Mouse (Mus musculus) hindbrain, postnatal 0 days (tissue): ENCODE results near the gene Matn4. TPM values are rescaled to one million over a fixed set of nuclear protein-coding genes. Genes with fewer than 3 reads are reported as not detected.

Experiments used
- ATAC-seq: fragments of 200-750 bp; cut with Nextera tagmentation; 2 replicates; pipeline ENCODE4 v1.8.0; 2017; ENCODE audit warnings: mild to moderate bottlenecking, moderate TSS enrichment, moderate library complexity
- DNase-seq: peaks from one replicate; pipeline ENCODE4 v3.0.0-alpha.2; 2015; ENCODE audit warnings: low spot score
- H3K27ac ChIP-seq: fragments of 300-500 bp; sonication (generic); 2 replicates; pipeline ENCODE4 v1.5.1; 2014; ENCODE audit warnings: mild to moderate bottlenecking
- H3K27me3 ChIP-seq: fragments of 300-500 bp; sonication (generic); 2 replicates; pipeline ENCODE4 v1.6.1; 2014; ENCODE audit warnings: low read length, mixed read lengths; ENCODE audit not compliant: insufficient read depth
- H3K36me3 ChIP-seq: fragments of 300-500 bp; sonication (generic); 2 replicates; pipeline ENCODE4 v1.6.1; 2014; ENCODE audit warnings: low read length, mixed read lengths; ENCODE audit not compliant: insufficient read depth
- H3K4me1 ChIP-seq: fragments of 300-500 bp; sonication (generic); 2 replicates; pipeline ENCODE4 v1.6.1; 2014; ENCODE audit warnings: antibody characterized with exemption, low read length, mixed read lengths; ENCODE audit not compliant: insufficient read depth
- H3K4me2 ChIP-seq: fragments of 300-500 bp; sonication (generic); 2 replicates; pipeline ENCODE4 v1.6.1; 2014; ENCODE audit warnings: low read depth, mild to moderate bottlenecking, low read length, moderate library complexity, mixed read lengths
- H3K4me3 ChIP-seq: fragments of 300-500 bp; sonication (generic); 2 replicates; pipeline ENCODE4 v1.5.1; 2014; ENCODE audit warnings: low read length
- H3K9ac ChIP-seq: fragments of 300-500 bp; sonication (generic); replicated peaks from 2 replicates; pipeline ENCODE4 v1.6.1; 2014; ENCODE audit warnings: mild to moderate bottlenecking, low read length, moderate library complexity, mixed read lengths
- H3K9me3 ChIP-seq: fragments of 300-500 bp; sonication (generic); 2 replicates; pipeline ENCODE4 v1.6.1; 2016; ENCODE audit warnings: low read length, mixed read lengths
- CTCF ChIP-seq: IDR thresholded peaks from 2 replicates; pipeline ENCODE4 v1.5.1; 2016; ENCODE audit warnings: antibody characterized with exemption, control low read depth, low read depth
- WGBS: fragments of 180-500 bp; shearing (Covaris S2); extraction: QIAGEN DNeasy Blood & Tissue Kit; methylation state at CpG from one replicate; pipeline ENCODE4 v1.1.7; 2014; 5-methylcytosine and 5-hydroxymethylcytosine counted together
- polyA plus RNA-seq: library from polyadenylated mRNA; unstranded; fragments of >200 nt; fragmentation: Nextera tagmentation; extraction: Ambion mirVana; gene quantifications from 2 replicates; pipeline ENCODE4 v1.2.1, GENCODE M21; 2015
- total RNA-seq: library from RNA; depleted of rRNA; stranded (reverse); fragments of >200 nt; gene quantifications from 2 replicates; pipeline ENCODE4 v1.2.3, GENCODE M21; 2014

The Matn4 gene
- total and polyA plus RNA-seq, 2 experiments from 2014 or later = 4.7 to 8.2 TPM

GRCm38 (mm10) chr2:164377478-164378426 is 27.2 kb downstream of the Matn4 start:
- H3K9me3 ChIP-seq = no peaks in the 10 kb centered on the region
- ATAC-seq = no peak
- no peak for TF ChIP-seq CTCF
- WGBS = 92% methylated on average over 15 of the region's 15 CpGs
- H3K27me3 ChIP-seq = no peaks in the 10 kb centered on the region
- H3K4me1 ChIP-seq = no peaks in the 10 kb centered on the region
- H3K4me3 ChIP-seq = no peak overlapping the region
- DNase-seq = no peak
- no peak overlapping the region for H3K4me2 ChIP-seq
- no peak overlapping the region for H3K27ac ChIP-seq
- no peaks in the 10 kb centered on the region for H3K36me3 ChIP-seq
- no peak overlapping the region for H3K9ac ChIP-seq

GRCm38 (mm10) chr2:164373187-164373586 is 31.8 kb downstream of the Matn4 start:
- Histone ChIP-seq H3K27me3 (no peaks in the 10 kb centered on the region), H3K9ac (no peak overlapping the region), H3K27ac (no peak overlapping the region), H3K36me3 (no peaks in the 10 kb centered on the region), H3K4me2 (no peak overlapping the region), H3K9me3 (no peaks in the 10 kb centered on the region), H3K4me3 (no peak overlapping the region), H3K4me1 (no peaks in the 10 kb centered on the region)
- DNase-seq (no peak), ATAC-seq (no peak)
- WGBS = 47% methylated on average over 4 of the region's 4 CpGs
- no peak for TF ChIP-seq CTCF

GRCm38 (mm10) chr2:164372408-164373053 is 32.4 kb downstream of the Matn4 start:
- ATAC-seq = no peak

GRCm38 (mm10) chr2:164371371-164371770 is 33.6 kb downstream of the Matn4 start:
- ATAC-seq (no peak), DNase-seq (no peak)
- no peak overlapping the region for H3K4me2 ChIP-seq
- 81% methylated on average over 3 of the region's 3 CpGs for WGBS
- TF ChIP-seq CTCF = no peak
- no peak overlapping the region for H3K27ac ChIP-seq
- no peak overlapping the region for H3K9ac ChIP-seq
- H3K27me3 ChIP-seq = no peaks in the 10 kb centered on the region
- no peaks in the 10 kb centered on the region for H3K4me1 ChIP-seq
- H3K36me3 ChIP-seq = no peaks in the 10 kb centered on the region
- H3K4me3 ChIP-seq = no peak overlapping the region
- no peaks in the 10 kb centered on the region for H3K9me3 ChIP-seq

More at GRCm38 (mm10) chr2:164372408-164373053, 32.4 kb downstream of the Matn4 start:
- TF ChIP-seq CTCF = no peak
- Histone ChIP-seq H3K27ac (no peak overlapping the region), H3K4me3 (no peak overlapping the region), H3K27me3 (no peaks in the 10 kb centered on the region), H3K9me3 (no peaks in the 10 kb centered on the region), H3K9ac (no peak overlapping the region), H3K4me1 (no peaks in the 10 kb centered on the region), H3K4me2 (no peak overlapping the region), H3K36me3 (no peaks in the 10 kb centered on the region)
- no peak for DNase-seq
- 21% methylated on average over 3 of the region's 3 CpGs for whole genome bisulfite sequencing

- Histone ChIP-seq H3K9me3 (no peaks in the 10 kb centered on the region), H3K36me3 (no peaks in the 10 kb centered on the region), H3K4me1 (no peaks in the 10 kb centered on the region), H3K4me3 (no peak overlapping the region), H3K27me3 (no peaks in the 10 kb centered on the region), H3K27ac (no peak overlapping the region), H3K9ac (no peak overlapping the region), H3K4me2 (no peak overlapping the region)
- no peak for TF ChIP-seq CTCF
- WGBS = 83% methylated on average over 6 of the region's 6 CpGs
- no peak for DNase-seq
- ATAC-seq = no peak
These were observed 36.3 kb downstream of the Matn4 start for GRCm38 (mm10) chr2:164368620-164369105.

- TF ChIP-seq CTCF = no peak
- Histone ChIP-seq H3K9ac (no peak overlapping the region), H3K36me3 (no peaks in the 10 kb centered on the region), H3K4me3 (no peak overlapping the region), H3K27ac (no peak overlapping the region), H3K9me3 (no peaks in the 10 kb centered on the region), H3K4me2 (no peak overlapping the region), H3K27me3 (no peaks in the 10 kb centered on the region), H3K4me1 (no peaks in the 10 kb centered on the region)
- DNase-seq (no peak), ATAC-seq (no peak)
- WGBS = 38% methylated on average over 3 of the region's 3 CpGs
These were observed 38.0 kb downstream of the Matn4 start for GRCm38 (mm10) chr2:164366947-164367346.
